Mouse (Mus musculus) left cerebral cortex, postnatal 10 days (tissue): Measurements from ENCODE around the gene Nol4l. TPM values are rescaled to one million over a fixed set of nuclear protein-coding genes. Genes with fewer than 3 reads are reported as not detected.
"Not testable (repeated sequence)": the region's sequence is repeated elsewhere in the genome, so short reads cannot be mapped to it uniquely, and the experiment has no call there.

Experiments used
- DNase-seq, 2 experiments: peaks; one replicate each; pipeline ENCODE4 v3.0.0; 2021 to 2022; ENCODE audit warnings: low spot score in 2 of 2, mixed read lengths in 1 of 2; ENCODE audit errors: extremely low spot score in 1 of 2
- intact Hi-C: fragments of 180-260 bp; cut with DNase I; formaldehyde crosslinking; loops from one replicate; pipeline ENCODE4 v1.15.1; 2025
- total RNA-seq, 2 experiments: library from RNA; stranded (reverse); gene quantifications; 2 replicates each; pipeline ENCODE4 v1.2.3; 2021

Nol4l gene
- total RNA-seq, 2 experiments from 2014 or later, result 55.5 to 62.5 TPM

- intact Hi-C loops, result no loop called here
Observed at GRCm38 (mm10) chr2:153404882-153405281, 124.9 kb downstream of the Nol4l start.

GRCm38 (mm10) chr2:153404062-153404461 lies 125.7 kb downstream of the Nol4l start:
- intact Hi-C loops, result no loop called here
- DNase-seq, result no peak

More at GRCm38 (mm10) chr2:153404882-153405281, 124.9 kb downstream of the Nol4l start:
- DNase-seq, result no peak

- intact Hi-C loops, result no loop called here
- DNase-seq, result no peak
Observed at GRCm38 (mm10) chr2:153399166-153399565, 130.6 kb downstream of the Nol4l start.

- no peak for DNase-seq
- intact Hi-C loops, result no loop called here
Observed at GRCm38 (mm10) chr2:153397790-153398515, 131.8 kb downstream of the Nol4l start.

- no peak for DNase-seq
- intact Hi-C loops, result loop anchor here (5.0 kb wide), 1 partner anchor 36 kb away; no protein-coding TSS in a partner anchor
Observed at GRCm38 (mm10) chr2:153393045-153393444, 136.7 kb downstream of the Nol4l start.

- intact Hi-C loops, result loop anchor here (5.0 kb wide), 1 partner anchor 33 kb away; no protein-coding TSS in a partner anchor
- no peak for DNase-seq
Observed at GRCm38 (mm10) chr2:153389831-153390230, 139.9 kb downstream of the Nol4l start.

GRCm38 (mm10) chr2:153380479-153380878 lies 149.3 kb downstream of the Nol4l start:
- intact Hi-C loops, result no loop called here
- DNase-seq, result no peak

- no peak for DNase-seq
- intact Hi-C loops, result no loop called here
Observed at GRCm38 (mm10) chr2:153375380-153375779, 154.4 kb downstream of the Nol4l start.

- no peak for DNase-seq
- intact Hi-C loops, result no loop called here
Observed at GRCm38 (mm10) chr2:153370871-153371270, 158.9 kb downstream of the Nol4l start.

GRCm38 (mm10) chr2:153364531-153364930 lies 165.2 kb downstream of the Nol4l start:
- intact Hi-C loops, DNase-seq: not testable (repeated sequence)

GRCm38 (mm10) chr2:153361101-153361710 lies 168.6 kb downstream of the Nol4l start:
- no peak for DNase-seq
- intact Hi-C loops, result no loop called here

Other genes starting within 250 kb of the Nol4l start
- 10 to 100 TPM; 91.6 to 94.6 TPM for gene Kif3b, start 238.6 kb downstream of the Nol4l start, total RNA-seq
- gene Asxl1, start 184.1 kb downstream of the Nol4l start, total RNA-seq, result 10 to 100 TPM; 38.8 to 41.5 TPM
- gene 4930404H24Rik, start 37.2 kb downstream of the Nol4l start, total RNA-seq, result not detected
- 10 to 100 TPM; 32.9 to 36.5 TPM for gene Commd7, start 102.8 kb upstream of the Nol4l start, total RNA-seq
- 1 to 10 TPM; 1.5 to 1.7 TPM for gene Dnmt3b, start 119.5 kb upstream of the Nol4l start, total RNA-seq
- under 1 TPM in 1 of 2 experiments, not detected in 1; 0.17 TPM for gene Dnmt3c, start 166.7 kb upstream of the Nol4l start, total RNA-seq
- 100 to 1,000 TPM; 183 to 200 TPM for gene Mapre1, start 211.3 kb upstream of the Nol4l start, total RNA-seq
- gene Efcab8, start 250.0 kb upstream of the Nol4l start, total RNA-seq, result under 1 TPM; 0.45 to 0.56 TPM